Mouse (Mus musculus): ENCODE measurements around the gene Slc8a1.

DNA sequence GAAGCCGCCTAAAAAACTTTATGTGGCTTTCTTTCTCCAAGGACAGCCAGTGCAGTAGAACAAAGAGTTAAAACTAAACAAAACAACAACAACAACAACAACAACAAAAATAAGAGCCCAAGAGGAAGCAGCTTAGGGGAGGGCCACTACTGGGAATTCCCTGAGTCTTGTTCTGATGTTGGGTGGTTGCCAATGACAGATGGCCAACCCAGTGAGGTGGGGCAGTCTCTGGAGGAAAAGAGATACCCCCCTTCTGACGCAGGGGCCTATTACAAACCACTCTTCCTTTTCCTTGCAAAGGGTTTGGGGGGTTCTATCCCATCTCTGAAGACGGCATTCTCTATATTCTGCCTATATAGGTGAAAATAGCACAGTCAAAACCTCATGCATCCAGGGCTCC, 347.4 kb downstream of the Slc8a1 start:
- TF ChIP-seq CTCF (IDR thresholded peaks at IDR 0.05) = no peak
- no peak for TF ChIP-seq EP300 (IDR thresholded peaks at IDR 0.05)

All from lung, postnatal 0 days (tissue).